Mouse (Mus musculus): ENCODE data around the gene Snx10.
A peak's percentile ranks its signal among the peaks of the same experiment; 100 is the strongest.
"Not testable (repeated sequence)": the region's sequence is repeated elsewhere in the genome, so short reads cannot be mapped to it uniquely, and the experiment has no call there.

The Snx10 gene

DNA sequence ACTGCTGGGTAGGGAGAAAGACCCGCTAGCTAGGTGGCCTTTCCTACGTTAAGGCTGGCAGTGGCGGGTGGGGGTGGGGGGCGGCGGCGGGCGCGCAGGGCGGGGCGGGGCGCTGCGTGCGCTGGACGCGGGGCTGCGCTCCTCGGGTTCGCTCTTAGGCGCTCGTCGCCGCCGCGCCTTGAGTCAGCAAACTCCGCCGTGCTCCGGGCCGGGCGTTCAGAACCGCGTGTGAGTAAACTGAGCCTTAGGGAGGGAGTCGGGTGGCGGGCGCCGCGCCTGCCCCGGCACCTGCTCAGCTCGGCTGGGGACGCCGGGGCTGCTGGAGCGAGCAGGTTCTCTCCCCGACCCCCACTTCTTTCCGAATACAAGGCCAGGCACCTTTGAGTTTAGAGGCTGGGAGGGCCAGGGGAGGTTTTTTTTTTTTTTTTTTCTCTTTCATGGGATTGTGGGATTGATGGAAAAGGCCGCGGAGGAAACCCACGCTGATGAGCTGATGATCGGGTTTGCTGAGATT is at the start of gene Snx10:
Gene Snx10, plus strand, starts transcription at position 95 of the 514 bp plus-strand sequence.
- DNase-seq, result peak; percentile 49 to 56

DNA sequence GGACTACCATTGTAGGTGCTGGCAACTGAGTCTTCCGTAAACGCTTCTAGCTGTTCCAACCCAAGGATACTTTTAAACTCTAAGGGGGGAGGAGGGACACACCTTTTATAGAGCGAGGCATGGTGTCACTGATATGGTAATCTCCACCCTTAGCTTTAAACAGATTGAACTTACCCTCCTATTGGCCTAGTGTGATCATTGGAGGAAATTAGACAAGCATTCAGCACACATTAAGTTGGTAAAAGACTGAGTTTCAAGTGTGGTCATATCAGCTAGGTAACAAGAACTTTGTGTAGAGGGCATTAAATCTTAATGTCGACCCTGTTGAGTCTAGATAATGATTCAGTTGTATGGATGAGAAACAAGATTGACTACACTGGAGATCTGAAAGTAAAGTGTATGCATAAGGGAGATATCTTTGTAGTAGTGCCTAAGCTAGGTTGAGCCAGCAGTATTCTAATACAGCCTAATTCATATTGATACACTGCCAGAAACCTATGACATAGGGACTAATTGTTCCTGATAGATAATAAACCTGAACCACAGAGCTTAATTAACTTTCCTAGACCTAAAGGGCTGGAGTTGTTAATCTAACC is 44.5 kb upstream of the Snx10 start:
- DNase-seq, result no peak

- DNase-seq, result no peak
Measured at GRCm38 (mm10) chr6:51481548-51481947, 42.2 kb upstream of the Snx10 start.

GRCm38 (mm10) chr6:51483861-51484260 is 39.8 kb upstream of the Snx10 start:
- no peak for DNase-seq

DNA sequence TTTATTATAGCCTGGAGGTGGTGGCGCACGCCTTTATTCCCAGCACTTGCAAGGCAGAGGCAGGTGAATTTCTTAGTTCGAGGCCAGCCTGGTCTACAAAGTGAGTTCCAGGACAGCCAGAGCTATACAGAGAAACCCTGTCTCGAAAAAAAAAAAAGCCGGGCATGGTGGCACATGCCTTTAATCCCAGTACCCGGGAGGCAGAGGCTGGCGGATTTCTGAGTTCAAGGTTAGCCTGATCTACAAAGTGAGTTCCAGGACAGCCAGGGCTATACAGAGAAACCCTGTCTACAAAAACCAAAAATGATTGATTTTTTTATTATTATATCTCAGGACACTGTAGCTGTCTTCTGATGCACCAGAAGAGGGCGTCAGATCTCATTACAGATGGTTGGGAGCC is 39.1 kb upstream of the Snx10 start:
- not testable (repeated sequence) for DNase-seq

DNA sequence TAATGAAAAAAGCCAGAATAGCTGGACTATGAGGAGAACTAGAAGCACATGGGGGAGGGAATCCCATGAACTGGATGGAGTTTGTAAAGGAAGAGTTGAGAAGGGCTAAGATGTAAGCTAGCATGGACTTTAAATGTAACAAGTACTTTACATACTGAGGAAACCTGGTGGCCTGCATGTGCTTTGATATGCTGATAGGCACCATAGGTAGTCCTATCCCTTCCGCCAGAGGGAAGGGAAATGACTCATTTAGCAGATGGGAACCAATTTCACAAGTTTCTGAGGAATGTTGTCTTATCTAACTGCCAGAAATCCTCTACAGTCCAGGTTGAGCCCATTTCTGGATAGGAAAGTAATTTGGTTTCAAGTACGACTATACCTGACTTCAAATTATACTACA is 38.1 kb upstream of the Snx10 start:
- no peak for DNase-seq

DNA sequence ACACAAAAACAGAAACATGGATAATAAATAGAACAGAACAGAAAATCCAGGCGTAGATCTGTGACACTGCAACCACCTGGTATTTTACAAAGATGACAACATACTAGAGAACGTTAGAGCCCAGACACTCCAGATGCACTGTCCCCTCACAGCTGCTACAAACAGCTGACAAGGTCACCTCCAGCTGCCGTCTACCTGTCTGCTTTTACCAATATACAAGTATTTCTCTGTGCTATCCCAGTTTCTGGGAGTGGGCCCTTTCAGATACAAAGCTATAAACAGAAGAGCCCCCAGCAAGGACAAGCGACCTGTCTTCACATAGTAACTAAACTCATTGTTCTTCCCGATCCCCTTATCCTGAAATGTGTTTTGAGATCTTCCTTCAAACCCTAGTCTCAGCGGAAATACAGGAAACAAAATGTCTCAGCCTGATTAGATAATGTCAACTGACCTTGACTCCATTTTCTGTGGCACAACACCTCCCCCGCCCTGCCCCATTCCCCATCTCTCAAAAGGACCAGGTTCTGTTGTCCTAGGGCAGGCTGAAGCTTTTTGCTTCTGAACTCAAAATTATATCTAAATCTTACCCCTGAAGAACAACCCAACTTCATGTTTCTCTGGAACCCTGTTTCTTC is 37.5 kb upstream of the Snx10 start:
- no peak for DNase-seq

- no peak for DNase-seq
Measured at GRCm38 (mm10) chr6:51486731-51487130, 37.0 kb upstream of the Snx10 start.

GRCm38 (mm10) chr6:51489787-51490186 is 33.9 kb upstream of the Snx10 start:
- peak in 1 of 2 experiments; percentile 38 for DNase-seq

GRCm38 (mm10) chr6:51497321-51498111 is 26.2 kb upstream of the Snx10 start:
- DNase-seq, result no peak

GRCm38 (mm10) chr6:51505671-51506070 is 18.0 kb upstream of the Snx10 start:
- no peak for DNase-seq

DNA sequence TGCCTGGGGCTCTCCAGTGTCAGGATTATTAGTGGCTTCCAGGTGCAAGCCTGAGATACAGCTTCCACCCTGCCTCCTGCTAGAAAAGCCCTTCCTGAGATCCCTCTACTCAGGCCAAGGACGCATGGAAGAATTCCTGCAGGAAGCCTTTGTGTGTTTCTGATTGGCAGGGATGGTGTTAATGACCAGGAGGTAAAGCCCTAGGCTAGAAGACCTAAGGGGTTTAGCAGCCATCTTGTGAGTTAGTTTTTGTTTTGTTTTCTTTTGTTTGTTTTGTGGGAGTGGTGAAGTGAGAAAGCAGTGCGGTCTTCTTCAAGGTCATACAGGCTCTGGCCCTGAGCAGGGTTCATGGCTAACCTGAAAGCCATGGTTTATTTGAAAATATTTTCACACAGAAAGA is 16.1 kb upstream of the Snx10 start:
- no peak for DNase-seq

DNA sequence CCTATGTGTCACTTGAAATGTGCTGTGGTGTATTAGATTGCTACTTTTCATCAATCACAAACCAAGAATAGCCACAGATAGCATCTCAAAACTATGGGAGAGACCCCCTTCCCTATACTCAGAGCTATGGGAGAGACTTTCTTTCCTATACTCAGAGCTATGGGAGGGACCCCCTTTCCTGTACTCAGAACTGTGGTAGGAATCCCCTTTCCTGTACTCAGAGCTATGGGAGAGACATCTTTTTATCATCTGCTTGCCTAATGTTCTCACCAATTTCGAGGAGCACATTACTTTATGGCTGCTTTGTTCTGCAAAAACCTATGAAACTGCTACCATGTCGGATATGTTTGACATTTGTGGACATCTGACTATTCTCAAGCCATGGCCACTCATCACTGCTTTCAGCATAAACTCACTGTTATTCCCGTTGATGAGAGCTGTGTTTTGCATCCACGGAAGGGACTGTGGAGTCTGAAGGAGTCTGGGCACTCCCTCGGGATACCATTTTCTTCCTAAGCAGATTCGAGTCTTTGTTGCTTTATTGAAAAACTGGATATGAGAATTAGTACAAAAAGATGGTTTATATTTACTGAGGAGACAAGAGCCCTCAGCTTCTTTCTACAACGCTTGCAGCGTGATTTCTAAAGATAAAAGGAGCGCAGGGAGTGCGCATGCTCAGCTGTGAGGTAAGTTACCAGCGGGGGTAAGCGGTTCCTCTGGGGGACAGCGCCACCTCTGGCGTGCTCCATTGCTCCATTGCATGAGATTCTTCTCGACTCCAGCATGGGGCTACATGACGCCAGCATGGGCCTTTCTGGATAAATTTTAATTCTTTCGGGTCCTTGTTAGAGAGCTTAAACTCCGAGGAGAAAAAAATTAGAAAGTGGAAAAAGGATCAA is 14.7 kb upstream of the Snx10 start:
- peak; percentile 72 to 78 for DNase-seq

- DNase-seq, result peak in 1 of 2 experiments; percentile 66
Measured at GRCm38 (mm10) chr6:51510094-51510493, 13.6 kb upstream of the Snx10 start.

DNA sequence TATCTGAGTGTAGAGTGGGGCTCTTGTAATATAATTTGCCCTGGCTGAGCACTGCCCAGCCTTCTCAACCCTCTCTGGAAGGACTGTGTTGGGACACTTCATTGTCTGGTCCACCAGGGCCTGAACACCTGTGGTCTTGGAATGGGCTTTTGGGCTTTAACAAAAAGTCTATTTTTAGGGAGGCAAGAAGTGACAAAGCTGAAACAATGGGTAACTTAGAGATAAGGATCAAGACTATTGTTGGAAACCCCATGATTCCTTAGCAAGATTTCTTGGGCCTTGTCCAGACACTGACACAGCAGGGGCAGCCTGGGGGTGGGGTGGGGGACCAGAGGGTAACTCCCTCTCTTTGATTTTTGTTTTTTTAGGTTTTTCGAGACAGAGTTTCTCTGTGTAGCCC is 12.8 kb upstream of the Snx10 start:
- DNase-seq, result no peak

GRCm38 (mm10) chr6:51513745-51514144 is 10.0 kb upstream of the Snx10 start:
- no peak for DNase-seq

GRCm38 (mm10) chr6:51514860-51515259 is 8.8 kb upstream of the Snx10 start:
- no peak for DNase-seq

DNA sequence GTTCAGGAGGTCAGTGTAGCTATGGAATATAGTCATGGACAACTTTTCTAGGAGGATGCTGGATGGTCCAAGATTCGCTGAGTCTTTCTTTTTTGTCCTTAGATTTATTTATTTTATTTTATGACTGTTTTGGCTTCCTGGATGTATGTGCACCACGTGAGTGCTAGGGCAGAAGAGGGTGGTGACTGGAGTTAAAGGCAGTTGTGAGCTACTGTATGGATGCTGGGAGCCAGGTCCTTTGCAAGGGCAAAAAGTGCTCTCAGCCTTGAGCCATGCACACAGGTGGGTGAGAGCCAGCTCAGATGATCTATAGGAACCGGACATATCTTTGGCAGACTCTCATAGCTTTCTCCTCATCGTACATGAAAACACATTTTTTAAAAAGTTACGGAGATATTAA is 391 bp upstream of the Snx10 start:
- no peak for DNase-seq

GRCm38 (mm10) chr6:51524321-51524931 is 725 bp downstream of the Snx10 start:
- DNase-seq, result peak; percentile 26 to 30

GRCm38 (mm10) chr6:51525001-51525400 is 1.3 kb downstream of the Snx10 start:
- no peak for DNase-seq

GRCm38 (mm10) chr6:51529457-51529856 is 5.8 kb downstream of the Snx10 start:
- no peak for DNase-seq

Measured in lung, postnatal 4 days (tissue).